Mouse (Mus musculus): Measurements from ENCODE around the gene Pnp2.
"Not testable (repeated sequence)": the region's sequence is repeated elsewhere in the genome, so short reads cannot be mapped to it uniquely, and the experiment has no call there.

DNA sequence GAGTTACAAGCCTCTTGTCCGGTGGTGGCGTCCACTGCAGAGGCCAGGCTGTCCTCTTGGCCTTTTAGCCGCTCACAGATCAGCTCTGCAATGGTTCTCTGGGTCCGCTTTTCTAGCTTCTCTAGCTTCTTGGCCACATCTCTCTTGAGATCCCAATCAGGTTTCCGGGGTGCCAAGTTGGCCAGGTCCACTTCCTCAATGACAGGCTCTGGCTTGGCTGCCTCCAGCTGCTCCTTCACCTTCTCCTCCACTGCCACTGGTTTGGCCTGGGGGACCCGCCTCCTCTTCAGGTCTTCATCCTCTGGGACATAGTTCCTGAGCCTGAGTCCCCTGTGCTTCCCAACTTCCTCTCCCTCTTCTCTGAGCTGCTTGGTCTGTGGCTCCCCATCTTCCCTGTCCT, 22.7 kb downstream of the Pnp2 start:
- TF ChIP-seq CTCF (IDR thresholded peaks at IDR 0.05; ENCODE audit: borderline replicate concordance, insufficient read depth, low read depth, low read length); POLR2A (IDR thresholded peaks at IDR 0.05; ENCODE audit: borderline replicate concordance, insufficient read depth, low read length): not testable (repeated sequence)

All from cerebellum, adult 2 months (tissue).